Mouse (Mus musculus): ENCODE data around the gene Pitx3.

DNA sequence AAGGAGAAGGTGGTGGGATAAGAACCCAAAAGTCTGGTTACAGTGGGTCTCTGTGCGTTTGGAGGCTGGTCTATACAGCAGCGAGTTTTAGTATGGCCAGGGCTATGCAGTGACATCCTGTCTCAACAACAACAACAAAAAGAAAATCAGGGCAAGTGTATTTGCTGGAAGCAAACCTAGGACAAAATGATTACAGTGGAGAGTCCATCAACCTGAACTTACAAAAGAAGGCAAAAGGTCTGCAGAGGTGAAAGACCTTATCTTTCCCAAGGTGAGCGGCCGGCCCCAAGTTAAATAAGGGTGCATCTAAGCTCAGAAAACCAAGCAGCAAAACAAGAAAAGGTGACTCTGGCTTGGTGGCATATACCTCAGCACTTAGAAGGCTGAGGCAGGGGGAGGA is 56.5 kb downstream of the Pitx3 start:
- TF ChIP-seq POLR2A (IDR thresholded peaks at IDR 0.05; ENCODE audit: control insufficient read depth, extremely low read depth, insufficient read depth, low read length, poor library complexity), result no peak
- no peak for TF ChIP-seq CTCF (IDR thresholded peaks at IDR 0.05; ENCODE audit: borderline replicate concordance, control insufficient read depth, extremely low read depth, insufficient read depth, low read length, poor library complexity)
